Mouse (Mus musculus) MEL (cell line): ENCODE results near the gene Mdfi. TPM values are rescaled to one million over a fixed set of nuclear protein-coding genes. Genes with fewer than 3 reads are reported as not detected.

Experiments used
- DNase-seq: peaks from one replicate; pipeline ENCODE4 v3.0.0; 2011; ENCODE audit warnings: low read depth, low spot score
- H3K27ac ChIP-seq: 2 replicates; pipeline ENCODE4 v1.5.1; 2012; ENCODE audit warnings: low read depth, mild to moderate bottlenecking, control low read depth, low read length, moderate library complexity; ENCODE audit not compliant: control insufficient read depth
- H3K27me3 ChIP-seq, 2 experiments: fragments of 150-350 bp in 1 of 2; sonication (generic) in 1 of 2; 2 replicates each; pipeline ENCODE4 v1.6.1; 2012; ENCODE audit warnings: low read length in 2 of 2, mild to moderate bottlenecking in 2 of 2, improper control_type of control experiment in 1 of 2, moderate library complexity in 1 of 2; ENCODE audit not compliant: insufficient read depth in 2 of 2, control insufficient read depth in 1 of 2
- H3K36me3 ChIP-seq, 2 experiments: 2 replicates each; pipeline ENCODE4 v1.6.1; 2012 to 2014; ENCODE audit warnings: low read length in 2 of 2, improper control_type of control experiment in 1 of 2, inconsistent platforms in 1 of 2, mild to moderate bottlenecking in 1 of 2; ENCODE audit not compliant: insufficient read depth in 2 of 2, control insufficient read depth in 1 of 2
- H3K4me1 ChIP-seq, 2 experiments: fragments of 150-350 bp in 1 of 2; sonication (generic) in 1 of 2; 2 replicates each; pipeline ENCODE4 v1.6.1; 2012; ENCODE audit warnings: low read length in 2 of 2, improper control_type of control experiment in 1 of 2, mild to moderate bottlenecking in 1 of 2; ENCODE audit not compliant: insufficient read depth in 2 of 2, control insufficient read depth in 1 of 2
- H3K4me3 ChIP-seq, 2 experiments: fragments of 150-350 bp in 1 of 2; sonication (generic) in 1 of 2; 2 replicates each; pipeline ENCODE4 v1.5.1; 2012; ENCODE audit warnings: low read depth in 2 of 2, low read length in 2 of 2, mild to moderate bottlenecking in 2 of 2, moderate library complexity in 2 of 2, control low read depth in 1 of 2, improper control_type of control experiment in 1 of 2; ENCODE audit not compliant: control insufficient read depth in 1 of 2, insufficient read depth in 1 of 2
- H3K79me2 ChIP-seq: 2 replicates; pipeline ENCODE4 v1.6.1; 2012; ENCODE audit warnings: mild to moderate bottlenecking, low read length, moderate library complexity; ENCODE audit not compliant: control insufficient read depth, poor library complexity, insufficient read depth
- H3K9ac ChIP-seq: 2 replicates; pipeline ENCODE4 v1.6.1; 2012; ENCODE audit warnings: low read depth, mild to moderate bottlenecking, control low read depth, low read length, moderate library complexity; ENCODE audit not compliant: control insufficient read depth, poor library complexity, severe bottlenecking
- H3K9me3 ChIP-seq: fragments of 150-350 bp; sonication (generic); replicated peaks from 2 replicates; pipeline ENCODE4 v1.6.1; 2012; ENCODE audit warnings: mild to moderate bottlenecking, low read length, improper control_type of control experiment, moderate library complexity; ENCODE audit not compliant: insufficient read depth
- BHLHE40 ChIP-seq: IDR thresholded peaks from 2 replicates; pipeline ENCODE4 v1.6.1; 2012; ENCODE audit warnings: low read depth, mild to moderate bottlenecking, inconsistent platforms, low read length, improper control_type of control experiment, borderline replicate concordance
- CHD1 ChIP-seq: IDR thresholded peaks from 2 replicates; pipeline ENCODE4 v1.6.1; 2012; ENCODE audit warnings: low read depth, mild to moderate bottlenecking, inconsistent platforms, low read length, improper control_type of control experiment
- CHD2 ChIP-seq: IDR thresholded peaks from 2 replicates; pipeline ENCODE4 v1.6.1; 2011; ENCODE audit warnings: low read length, improper control_type of control experiment
- CTCF ChIP-seq, 3 experiments: IDR thresholded peaks in 2 of 3; conservative IDR thresholded peaks in 1 of 3; 2 replicates each; pipeline ENCODE4 v1.5.1; 2011 to 2012; ENCODE audit warnings: low read length in 3 of 3, low read depth in 2 of 3, mild to moderate bottlenecking in 2 of 3, improper control_type of control experiment in 1 of 3, inconsistent platforms in 1 of 3, mixed read lengths in 1 of 3, moderate library complexity in 1 of 3; ENCODE audit not compliant: control insufficient read depth in 1 of 3, insufficient read depth in 1 of 3, poor library complexity in 1 of 3, severe bottlenecking in 1 of 3
- ELF1 ChIP-seq: IDR thresholded peaks from 2 replicates; pipeline ENCODE4 v1.6.1; 2014; ENCODE audit warnings: low read depth, mild to moderate bottlenecking, inconsistent platforms, low read length, improper control_type of control experiment, moderate library complexity
- EP300 ChIP-seq, 2 experiments: IDR thresholded peaks; 2 replicates each; pipeline ENCODE4 v1.6.1; 2011; ENCODE audit warnings: improper control_type of control experiment in 2 of 2, low read length in 2 of 2, low read depth in 1 of 2, mild to moderate bottlenecking in 1 of 2
- ETS1 ChIP-seq: IDR thresholded peaks from 2 replicates; pipeline ENCODE4 v1.6.1; 2012; ENCODE audit warnings: low read depth, mild to moderate bottlenecking, inconsistent platforms, low read length, improper control_type of control experiment, moderate library complexity
- GATA1 ChIP-seq: IDR thresholded peaks from 2 replicates; pipeline ENCODE4 v1.6.1; 2011; ENCODE audit warnings: low read depth, low read length, improper control_type of control experiment
- JUND ChIP-seq: IDR thresholded peaks from 2 replicates; pipeline ENCODE4 v1.6.1; 2011; ENCODE audit warnings: low read depth, mild to moderate bottlenecking, improper control_type of control experiment, low read length
- KAT2A ChIP-seq: conservative IDR thresholded peaks from 2 replicates; pipeline ENCODE4 v1.6.1; 2012; ENCODE audit warnings: low read depth, low read length, improper control_type of control experiment, inconsistent platforms
- MAX ChIP-seq: IDR thresholded peaks from 2 replicates; pipeline ENCODE4 v1.6.1; 2011; ENCODE audit warnings: low read length, improper control_type of control experiment
- MAZ ChIP-seq: IDR thresholded peaks from 2 replicates; pipeline ENCODE4 v1.6.1; 2012; ENCODE audit warnings: low read depth, mild to moderate bottlenecking, inconsistent platforms, low read length, improper control_type of control experiment
- MEF2A ChIP-seq: IDR thresholded peaks from 2 replicates; pipeline ENCODE4 v1.6.1; 2014; ENCODE audit warnings: low read depth, mild to moderate bottlenecking, inconsistent platforms, low read length, improper control_type of control experiment; ENCODE audit not compliant: poor library complexity, insufficient replicate concordance, severe bottlenecking; ENCODE audit errors: extremely low read depth
- MXI1 ChIP-seq: IDR thresholded peaks from 2 replicates; pipeline ENCODE4 v1.6.1; 2011; ENCODE audit warnings: mild to moderate bottlenecking, low read depth, low read length, improper control_type of control experiment
- MYB ChIP-seq: IDR thresholded peaks from 2 replicates; pipeline ENCODE4 v1.6.1; 2011; ENCODE audit warnings: mild to moderate bottlenecking, low read depth, low read length, improper control_type of control experiment
- MYC ChIP-seq: IDR thresholded peaks from 2 replicates; pipeline ENCODE4 v1.6.1; 2011; ENCODE audit warnings: low read depth, mild to moderate bottlenecking, low read length, improper control_type of control experiment, moderate library complexity
- NELFE ChIP-seq: IDR thresholded peaks from 2 replicates; pipeline ENCODE4 v1.6.1; 2011; ENCODE audit warnings: low read depth, low read length, improper control_type of control experiment
- POLR2A ChIP-seq, 2 experiments: IDR thresholded peaks; 2 replicates each; pipeline ENCODE4 v1.6.1; 2011 to 2012; ENCODE audit warnings: low read length in 2 of 2, mild to moderate bottlenecking in 2 of 2, control low read depth in 1 of 2, improper control_type of control experiment in 1 of 2, low read depth in 1 of 2, moderate library complexity in 1 of 2; ENCODE audit not compliant: control insufficient read depth in 1 of 2, insufficient read depth in 1 of 2, poor library complexity in 1 of 2
- POLR2AphosphoS2 ChIP-seq: IDR thresholded peaks from 2 replicates; pipeline ENCODE4 v1.6.1; 2011; ENCODE audit warnings: low read length, improper control_type of control experiment
- POLR2AphosphoS5 ChIP-seq: IDR thresholded peaks from 2 replicates; pipeline ENCODE4 v1.6.1; 2012; ENCODE audit warnings: low read depth, borderline replicate concordance, mild to moderate bottlenecking, inconsistent platforms, low read length, moderate library complexity, mixed read lengths
- RAD21 ChIP-seq: IDR thresholded peaks from 2 replicates; pipeline ENCODE4 v1.6.1; 2011; ENCODE audit warnings: mild to moderate bottlenecking, low read depth, low read length, improper control_type of control experiment
- RCOR1 ChIP-seq: IDR thresholded peaks from 2 replicates; pipeline ENCODE4 v1.6.1; 2012; ENCODE audit warnings: low read depth, mild to moderate bottlenecking, inconsistent platforms, low read length, improper control_type of control experiment
- SIN3A ChIP-seq: IDR thresholded peaks from 2 replicates; pipeline ENCODE4 v1.6.1; 2012; ENCODE audit warnings: low read length, improper control_type of control experiment, inconsistent platforms
- SMC3 ChIP-seq: IDR thresholded peaks from 2 replicates; pipeline ENCODE4 v1.6.1; 2011; ENCODE audit warnings: low read depth, low read length, improper control_type of control experiment
- TBP ChIP-seq: IDR thresholded peaks from 2 replicates; pipeline ENCODE4 v1.8.0; 2011; ENCODE audit warnings: low read depth, low read length, improper control_type of control experiment
- TCF12 ChIP-seq: IDR thresholded peaks from 2 replicates; pipeline ENCODE4 v1.6.1; 2014; ENCODE audit warnings: low read depth, mild to moderate bottlenecking, inconsistent platforms, low read length, improper control_type of control experiment, moderate library complexity
- UBTF ChIP-seq: IDR thresholded peaks from 2 replicates; pipeline ENCODE4 v1.6.1; 2012; ENCODE audit warnings: low read depth, mild to moderate bottlenecking, inconsistent platforms, low read length, improper control_type of control experiment, moderate library complexity, borderline replicate concordance; ENCODE audit not compliant: insufficient read depth
- USF1 ChIP-seq: IDR thresholded peaks from 2 replicates; pipeline ENCODE4 v1.6.1; 2014; ENCODE audit warnings: low read depth, mild to moderate bottlenecking, inconsistent platforms, low read length, improper control_type of control experiment, moderate library complexity
- USF2 ChIP-seq, 2 experiments: IDR thresholded peaks; 2 replicates each; pipeline ENCODE4 v1.6.1; 2011 to 2012; ENCODE audit warnings: improper control_type of control experiment in 2 of 2, low read length in 2 of 2, borderline replicate concordance in 1 of 2, inconsistent platforms in 1 of 2, low read depth in 1 of 2, mild to moderate bottlenecking in 1 of 2; ENCODE audit not compliant: insufficient read depth in 1 of 2
- ZC3H11A ChIP-seq: IDR thresholded peaks from 2 replicates; pipeline ENCODE4 v1.6.1; 2012; ENCODE audit warnings: low read depth, mild to moderate bottlenecking, inconsistent platforms, low read length, improper control_type of control experiment
- ZMIZ1 ChIP-seq: IDR thresholded peaks from 2 replicates; pipeline ENCODE4 v1.6.1; 2012; ENCODE audit warnings: low read depth, mild to moderate bottlenecking, inconsistent platforms, low read length, improper control_type of control experiment, moderate library complexity
- ZNF384 ChIP-seq: IDR thresholded peaks from 2 replicates; pipeline ENCODE4 v1.6.1; 2012; ENCODE audit warnings: low read depth, mild to moderate bottlenecking, inconsistent platforms, low read length, improper control_type of control experiment
- polyA plus RNA-seq, 2 experiments: library from polyadenylated mRNA; stranded (reverse) in 1 of 2; unstranded in 1 of 2; fragments of >175 nt in 1 of 2; fragments of >200 nt in 1 of 2; gene quantifications; 2 replicates each; pipeline versions ENCODE4 v1.2.1 to v1.2.4; 2012; ENCODE audit warnings: low replicate concordance in 2 of 2, low read depth in 1 of 2; ENCODE audit not compliant: insufficient read length in 2 of 2, insufficient read depth in 1 of 2, missing spikeins in 1 of 2
- total RNA-seq: library from RNA; depleted of rRNA; stranded (reverse); fragments of 300-350 nt; gene quantifications from 2 replicates; pipeline ENCODE4 v1.2.3, GENCODE M21; 2012; rRNA removed

Mdfi gene
- total RNA-seq (not detected in 2 replicates), polyA plus RNA-seq (not detected)

DNA sequence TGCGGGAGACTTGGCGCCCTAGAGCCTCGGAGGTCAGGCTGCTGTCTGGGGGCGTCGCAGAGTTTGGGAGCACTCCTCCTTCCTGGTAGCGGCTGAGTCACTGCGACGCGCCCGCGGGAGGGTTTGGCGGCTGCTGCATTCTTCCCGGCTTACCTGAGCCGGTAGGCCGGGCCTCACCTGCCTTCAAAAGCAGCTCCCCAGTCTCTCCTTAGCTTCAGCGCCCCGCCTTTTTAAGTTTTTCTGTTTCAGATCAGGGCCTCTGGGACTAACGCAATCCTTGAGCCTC is at the start of gene Mdfi:
Gene Mdfi (minus strand): TSS at position 210 of the 286 bp plus-strand sequence.
- H3K4me3 ChIP-seq = no peak within 1 kb of the TSS

DNA sequence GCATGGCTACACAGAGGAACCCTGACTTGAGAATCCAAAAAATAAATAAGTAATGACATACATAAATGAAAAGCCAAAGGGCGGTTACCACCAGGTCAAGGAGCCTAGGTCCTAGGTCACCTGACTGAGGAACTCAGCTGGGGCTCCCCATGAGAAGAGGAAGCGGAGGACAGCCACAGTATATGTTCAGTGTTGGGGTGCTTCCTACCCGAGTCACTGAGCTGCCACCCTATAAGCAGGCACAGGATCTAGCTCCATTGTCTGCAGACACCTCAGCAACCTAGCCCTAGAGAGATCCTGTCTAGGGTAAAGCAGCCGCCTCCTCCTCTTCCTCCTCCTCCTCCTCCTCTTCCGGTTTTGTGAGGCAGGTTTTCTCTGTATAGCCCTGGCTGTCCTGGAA is 48.6 kb upstream of the Mdfi start:
- peak; percentile 61 for DNase-seq
- H3K36me3 ChIP-seq = peaks cover 0 to 7% of the 10 kb centered on the region in 2 experiments; a peak in 2 of 4 replicates
- no peak overlapping the region for H3K4me3 ChIP-seq
- TF ChIP-seq POLR2AphosphoS5 (no peak), NELFE (no peak), MYB (no peak), CHD2 (no peak), CTCF (IDR thresholded peaks at IDR 0.05 in 2 of 3, conservative IDR thresholded peaks at IDR 0.05 in 1 of 3; ENCODE audit: control insufficient read depth in 1 of 3, insufficient read depth in 1 of 3, low read depth in 2 of 3, low read length in 3 of 3, poor library complexity in 1 of 3, severe bottlenecking in 1 of 3) (no peak), TCF12 (no peak), BHLHE40 (peak; percentile 63; the same call in 1 of the 2 replicates), JUND (no peak), MEF2A (no peak), ETS1 (peak; percentile 54; the same call in 1 of the 2 replicates), ZNF384 (no peak), SIN3A (no peak), MAZ (no peak), USF1 (peak; percentile 83), ELF1 (0 out of 2 replicates have a peak, but pooled peaks have one; percentile 51), KAT2A (no peak), RAD21 (no peak), ZMIZ1 (no peak), POLR2AphosphoS2 (no peak), USF2 (IDR thresholded peaks at IDR 0.05; ENCODE audit: borderline replicate concordance in 1 of 2, insufficient read depth in 1 of 2, low read depth in 1 of 2, low read length in 2 of 2) (0 out of 4 replicates have a peak, but pooled peaks of 1 of the 2 experiments have one; percentile 37), CHD1 (no peak), TBP (no peak), UBTF (no peak), POLR2A (IDR thresholded peaks at IDR 0.05; ENCODE audit: control insufficient read depth in 1 of 2, insufficient read depth in 1 of 2, low read depth in 1 of 2, low read length in 2 of 2, poor library complexity in 1 of 2) (no peak), RCOR1 (no peak), MXI1 (no peak), ZC3H11A (no peak), MAX (no peak), GATA1 (no peak)

More for the DNA sequence above, at the start of gene Mdfi:
- H3K27me3 ChIP-seq = no peaks in the 10 kb centered on the region
- no peaks in the 10 kb centered on the region for H3K9me3 ChIP-seq
- H3K36me3 ChIP-seq = no peaks in the 10 kb centered on the region
- DNase-seq = no peak
- no peak within 1 kb of the TSS for H3K27ac ChIP-seq
- no peaks in the 10 kb centered on the region for H3K4me1 ChIP-seq
- H3K79me2 ChIP-seq = no peaks in the 10 kb centered on the region
- H3K9ac ChIP-seq = no peak within 1 kb of the TSS
- TF ChIP-seq TBP (no peak), MYC (no peak), BHLHE40 (no peak), CHD2 (no peak), ETS1 (no peak), MAZ (no peak), EP300 (IDR thresholded peaks at IDR 0.05; ENCODE audit: low read depth in 1 of 2, low read length in 2 of 2) (no peak), USF1 (no peak), SMC3 (no peak), NELFE (no peak), ELF1 (no peak)

More for the DNA sequence above, 48.6 kb upstream of the Mdfi start:
- H3K9me3 ChIP-seq = no peaks in the 10 kb centered on the region
- H3K27ac ChIP-seq = peak overlapping the region; percentile 45
- H3K27me3 ChIP-seq = no peaks in the 10 kb centered on the region
- 0 out of 2 replicates have a peak overlapping the region, but pooled peaks have one; percentile 14 for H3K9ac ChIP-seq
- no peaks in the 10 kb centered on the region for H3K79me2 ChIP-seq
- peaks cover 8 to 9% of the 10 kb centered on the region in 2 experiments; a peak in 3 of 4 replicates for H3K4me1 ChIP-seq
